Mouse (Mus musculus): ENCODE measurements around the gene Ackr1. TPM values are rescaled to one million over a fixed set of nuclear protein-coding genes. Genes with fewer than 3 reads are reported as not detected.

Ackr1 gene
- polyA plus RNA-seq, 1 experiment from 2014 or later = 0.60 TPM

DNA sequence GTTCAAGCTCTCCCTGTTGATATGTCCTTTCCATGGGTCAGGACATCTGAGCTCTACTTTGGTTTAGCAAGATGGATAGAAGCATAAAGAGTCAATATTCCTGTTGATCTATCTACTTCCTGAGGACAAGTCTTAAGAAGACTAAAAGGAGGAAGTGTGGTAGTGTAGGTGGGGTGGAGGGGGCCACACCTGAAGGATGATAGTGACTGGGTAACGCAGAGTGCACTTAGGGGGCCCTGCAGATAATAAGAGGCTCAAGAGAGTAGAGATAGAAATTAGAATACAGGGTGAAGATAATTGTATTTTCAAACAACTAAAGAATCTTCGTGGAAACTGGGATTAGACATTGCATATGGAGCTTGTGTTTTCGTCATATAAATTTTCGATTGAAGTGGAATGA, 11.6 kb upstream of the Ackr1 start:
- no peak for ATAC-seq (replicated peaks; ENCODE audit: insufficient number of reproducible peaks, insufficient read depth, low FRiP score, low read depth)
- WGBS = 81% methylated on average over 4 of the region's 4 CpGs

DNA sequence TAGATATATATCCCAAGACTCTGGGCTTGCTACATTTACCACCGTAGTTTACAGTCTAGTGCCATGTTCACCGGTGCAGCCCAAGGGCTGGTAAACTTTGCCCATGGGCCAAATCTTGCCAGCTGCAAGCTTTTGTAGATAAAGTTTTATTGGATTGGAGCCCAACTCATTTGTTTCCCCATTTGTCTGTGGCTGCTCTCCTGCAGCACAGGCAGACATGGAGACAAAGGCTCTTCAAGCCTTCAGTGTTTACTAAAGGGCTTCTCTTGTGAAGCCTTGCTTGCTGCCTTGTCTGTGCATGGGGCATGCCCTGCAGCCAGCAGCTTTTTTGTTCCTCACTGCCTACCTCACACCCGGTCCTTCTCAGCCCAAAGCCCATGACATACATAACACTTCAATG, 10.4 kb upstream of the Ackr1 start:
- no peak overlapping the region for H3K27ac ChIP-seq
- H3K4me3 ChIP-seq = no peak overlapping the region
- H3K9me3 ChIP-seq (replicated peaks) = no peaks in the 10 kb centered on the region
- H3K4me2 ChIP-seq = no peak overlapping the region
- WGBS = 54% methylated on average over 3 of the region's 3 CpGs
- peaks cover 4% of the 10 kb centered on the region for H3K4me1 ChIP-seq (replicated peaks)
- H3K9ac ChIP-seq = no peak overlapping the region
- ATAC-seq (replicated peaks; ENCODE audit: insufficient number of reproducible peaks, insufficient read depth, low FRiP score, low read depth) = no peak
- H3K36me3 ChIP-seq = no peaks in the 10 kb centered on the region
- no peaks in the 10 kb centered on the region for H3K27me3 ChIP-seq

More for the DNA sequence above, 11.6 kb upstream of the Ackr1 start:
- Histone ChIP-seq H3K4me1 (replicated peaks) (peaks cover 8% of the 10 kb centered on the region), H3K36me3 (no peaks in the 10 kb centered on the region), H3K4me3 (no peak overlapping the region), H3K4me2 (no peak overlapping the region), H3K9me3 (replicated peaks) (no peaks in the 10 kb centered on the region), H3K9ac (no peak overlapping the region), H3K27ac (no peak overlapping the region), H3K27me3 (no peaks in the 10 kb centered on the region)

DNA sequence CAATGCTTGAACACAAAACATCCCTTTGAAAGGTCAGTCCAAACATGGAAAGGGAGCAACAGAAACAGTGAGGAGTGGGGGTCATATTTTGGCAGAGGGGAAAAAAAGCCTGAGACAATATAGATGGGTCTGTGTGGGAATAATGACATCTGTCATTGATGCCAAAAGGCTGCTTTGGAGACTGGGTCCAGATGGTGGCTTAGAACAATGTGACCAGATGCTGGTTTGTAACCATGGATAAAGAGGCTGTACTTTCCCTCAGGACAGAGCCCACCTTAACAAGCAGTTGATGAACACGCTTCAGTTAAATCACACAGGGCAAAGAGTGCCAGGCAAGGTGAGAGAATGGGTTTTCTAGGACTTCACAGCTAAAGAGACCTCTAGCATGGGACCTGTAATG, 8.9 kb upstream of the Ackr1 start:
- ATAC-seq (replicated peaks; ENCODE audit: insufficient number of reproducible peaks, insufficient read depth, low FRiP score, low read depth) = no peak
- no peaks in the 10 kb centered on the region for H3K36me3 ChIP-seq
- no peaks in the 10 kb centered on the region for H3K4me1 ChIP-seq (replicated peaks)
- H3K9ac ChIP-seq = no peak overlapping the region
- no peak overlapping the region for H3K4me3 ChIP-seq
- 81% methylated on average over 1 of the region's 1 CpGs for WGBS
- H3K9me3 ChIP-seq (replicated peaks) = no peaks in the 10 kb centered on the region
- H3K4me2 ChIP-seq = no peak overlapping the region
- H3K27me3 ChIP-seq = no peaks in the 10 kb centered on the region
- no peak overlapping the region for H3K27ac ChIP-seq

GRCm38 (mm10) chr1:173339543-173339942, 6.0 kb upstream of the Ackr1 start:
- WGBS = 5% methylated on average over 2 of the region's 2 CpGs
- Histone ChIP-seq H3K36me3 (no peaks in the 10 kb centered on the region), H3K27ac (no peak overlapping the region), H3K4me1 (replicated peaks) (no peaks in the 10 kb centered on the region), H3K4me2 (no peak overlapping the region), H3K27me3 (no peaks in the 10 kb centered on the region), H3K9ac (no peak overlapping the region), H3K9me3 (replicated peaks) (no peaks in the 10 kb centered on the region), H3K4me3 (no peak overlapping the region)
- ATAC-seq (replicated peaks; ENCODE audit: insufficient number of reproducible peaks, insufficient read depth, low FRiP score, low read depth) = no peak

DNA sequence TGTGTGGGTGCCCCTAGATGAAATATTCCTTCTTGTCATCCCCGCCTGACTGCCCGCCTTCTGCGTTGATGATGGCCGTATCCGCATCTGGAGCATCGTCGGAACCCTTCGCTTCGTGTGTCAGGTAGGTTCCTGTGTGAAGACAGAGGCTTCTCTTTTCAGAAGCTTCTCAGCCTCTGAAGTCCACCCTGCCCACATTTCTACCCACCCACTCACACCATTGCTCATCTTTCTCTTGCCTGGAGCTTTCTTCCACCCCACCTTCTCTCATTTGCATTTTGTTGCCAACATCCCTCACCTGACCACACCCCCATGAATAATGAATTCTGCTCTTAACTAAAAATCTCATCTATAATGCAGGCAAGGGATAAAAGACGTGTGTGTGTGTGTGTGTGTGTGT, 3.5 kb upstream of the Ackr1 start:
- Histone ChIP-seq H3K9me3 (replicated peaks) (no peaks in the 10 kb centered on the region), H3K36me3 (no peaks in the 10 kb centered on the region), H3K4me2 (no peak overlapping the region), H3K27ac (no peak overlapping the region), H3K4me3 (no peak overlapping the region), H3K9ac (no peak overlapping the region), H3K27me3 (no peaks in the 10 kb centered on the region), H3K4me1 (replicated peaks) (no peaks in the 10 kb centered on the region)
- no peak for ATAC-seq (replicated peaks; ENCODE audit: insufficient number of reproducible peaks, insufficient read depth, low FRiP score, low read depth)
- WGBS = 90% methylated on average over 10 of the region's 10 CpGs

DNA sequence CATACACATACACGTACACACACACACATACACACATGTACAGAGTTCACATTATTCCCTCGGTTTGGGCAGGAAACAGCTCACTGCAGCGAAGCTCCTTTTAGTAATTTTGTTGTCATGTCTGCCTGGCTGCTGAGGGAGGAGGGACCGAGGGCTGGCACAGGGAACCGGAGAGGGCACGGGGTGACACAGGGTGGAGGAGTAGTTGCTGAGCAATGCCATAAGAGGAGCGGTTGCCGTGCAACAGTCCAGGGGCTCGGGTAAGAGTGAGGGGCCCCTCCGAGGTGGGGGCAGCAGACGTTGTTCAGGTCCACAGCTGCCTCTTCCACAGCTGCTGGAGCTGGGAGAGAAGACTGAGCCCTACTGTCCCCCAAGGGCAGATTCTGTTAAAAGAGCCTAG, 2.4 kb upstream of the Ackr1 start:
- Histone ChIP-seq H3K27me3 (no peaks in the 10 kb centered on the region), H3K36me3 (no peaks in the 10 kb centered on the region), H3K9me3 (replicated peaks) (no peaks in the 10 kb centered on the region), H3K9ac (no peak overlapping the region), H3K4me2 (no peak overlapping the region), H3K4me3 (no peak overlapping the region), H3K4me1 (replicated peaks) (no peaks in the 10 kb centered on the region), H3K27ac (no peak overlapping the region)
- ATAC-seq (replicated peaks; ENCODE audit: insufficient number of reproducible peaks, insufficient read depth, low FRiP score, low read depth) = no peak
- 52% methylated on average over 11 of the region's 11 CpGs for WGBS

DNA sequence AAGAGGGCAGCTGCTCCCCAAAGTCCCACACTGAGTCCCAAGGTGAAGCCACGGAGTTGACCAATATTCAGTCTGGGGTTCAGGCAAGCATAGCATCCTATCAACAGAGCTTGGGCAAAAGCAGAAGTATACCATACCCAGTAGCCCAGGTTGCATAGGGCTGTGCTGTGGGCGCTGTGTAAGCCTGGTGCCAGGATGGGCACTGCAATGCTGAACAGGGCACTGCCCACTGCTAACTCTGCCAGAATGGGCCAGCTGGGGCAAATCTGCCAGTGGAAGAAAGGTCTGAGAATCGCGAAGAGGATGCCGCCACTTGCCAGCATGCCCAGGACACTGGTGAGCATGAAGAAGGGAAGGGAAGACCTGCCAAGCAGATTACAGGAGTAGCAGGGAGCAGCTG, 1.1 kb downstream of the Ackr1 start:
- 81% methylated on average over 5 of the region's 5 CpGs for WGBS
- Histone ChIP-seq H3K9me3 (replicated peaks) (no peaks in the 10 kb centered on the region), H3K4me1 (replicated peaks) (peaks cover 5% of the 10 kb centered on the region), H3K27me3 (no peaks in the 10 kb centered on the region), H3K9ac (no peak overlapping the region), H3K36me3 (no peaks in the 10 kb centered on the region), H3K27ac (no peak overlapping the region), H3K4me3 (no peak overlapping the region), H3K4me2 (no peak overlapping the region)
- ATAC-seq (replicated peaks; ENCODE audit: insufficient number of reproducible peaks, insufficient read depth, low FRiP score, low read depth) = no peak

DNA sequence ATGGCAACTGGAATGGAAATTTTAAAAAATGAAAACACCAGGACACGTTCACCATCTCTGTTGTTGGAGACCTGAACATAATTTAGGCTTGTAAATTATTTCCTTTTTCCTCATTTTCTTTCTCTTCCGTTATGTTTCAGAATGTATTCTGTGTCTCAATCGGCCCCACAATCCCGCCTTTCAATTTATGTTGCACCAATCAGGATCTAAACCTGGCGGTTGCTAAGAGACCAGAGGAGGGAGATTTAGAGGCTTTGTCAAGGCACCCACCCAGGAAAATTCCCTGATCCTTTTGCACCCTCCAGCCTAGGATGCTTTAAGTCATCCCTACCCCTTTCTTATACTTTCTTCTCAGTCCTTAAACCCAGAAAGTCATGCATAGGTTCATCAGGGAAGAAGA, 3.8 kb downstream of the Ackr1 start:
- no peak for ATAC-seq (replicated peaks; ENCODE audit: insufficient number of reproducible peaks, insufficient read depth, low FRiP score, low read depth)
- H3K4me3 ChIP-seq = no peak overlapping the region
- peaks cover 5% of the 10 kb centered on the region for H3K4me1 ChIP-seq (replicated peaks)
- H3K36me3 ChIP-seq = no peaks in the 10 kb centered on the region
- no peak overlapping the region for H3K9ac ChIP-seq
- H3K27me3 ChIP-seq = no peaks in the 10 kb centered on the region
- H3K4me2 ChIP-seq = no peak overlapping the region
- no peak overlapping the region for H3K27ac ChIP-seq
- H3K9me3 ChIP-seq (replicated peaks) = no peaks in the 10 kb centered on the region
- WGBS = 72% methylated on average over 5 of the region's 5 CpGs

DNA sequence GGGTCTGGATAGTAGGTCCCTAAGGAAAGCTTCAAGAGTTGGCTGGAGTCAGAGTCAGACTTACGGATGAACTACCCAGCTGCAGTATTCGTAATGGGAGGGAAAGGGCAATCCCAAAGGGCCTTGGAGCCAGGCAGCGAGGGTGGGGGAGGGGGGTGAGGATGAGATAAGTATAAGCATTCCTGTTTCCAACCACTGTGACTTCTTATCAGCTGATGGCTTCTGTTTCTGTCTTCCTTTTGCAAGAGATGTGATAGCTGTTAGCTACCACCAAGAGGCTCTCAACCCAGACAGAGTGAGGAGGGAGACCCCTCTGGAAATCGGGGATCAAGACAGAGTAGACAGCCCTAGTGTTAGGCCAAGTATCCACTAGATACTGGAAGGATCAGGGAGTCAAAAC, 4.4 kb downstream of the Ackr1 start:
- no peak overlapping the region for H3K4me3 ChIP-seq
- H3K9me3 ChIP-seq (replicated peaks) = no peaks in the 10 kb centered on the region
- H3K4me2 ChIP-seq = no peak overlapping the region
- H3K9ac ChIP-seq = no peak overlapping the region
- no peaks in the 10 kb centered on the region for H3K36me3 ChIP-seq
- H3K27ac ChIP-seq = no peak overlapping the region
- peaks cover 5% of the 10 kb centered on the region for H3K4me1 ChIP-seq (replicated peaks)
- ATAC-seq (replicated peaks; ENCODE audit: insufficient number of reproducible peaks, insufficient read depth, low FRiP score, low read depth) = peak; percentile 45; the same call in 1 of the 2 replicates
- H3K27me3 ChIP-seq = no peaks in the 10 kb centered on the region
- WGBS = 9% methylated on average over 4 of the region's 4 CpGs

DNA sequence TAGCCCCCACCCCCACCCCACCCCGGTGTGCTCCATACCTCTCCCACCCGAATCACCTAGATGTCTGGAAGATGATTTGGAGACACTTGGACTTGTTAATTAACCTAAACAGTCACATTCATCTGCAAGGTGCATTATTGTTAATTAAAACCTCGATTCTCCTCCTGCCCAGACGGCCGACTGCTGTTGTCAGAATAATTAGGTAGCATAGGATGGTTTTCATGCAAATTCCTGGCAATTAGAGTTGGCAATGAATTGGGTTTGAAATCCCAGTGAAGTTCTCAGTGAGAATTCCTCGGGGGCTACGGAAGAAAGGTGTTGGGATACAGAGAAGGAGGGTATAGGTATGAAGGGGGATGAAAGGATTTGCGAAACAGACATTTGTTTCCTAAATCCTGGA, 5.1 kb downstream of the Ackr1 start:
- H3K27ac ChIP-seq = no peak overlapping the region
- H3K36me3 ChIP-seq = no peaks in the 10 kb centered on the region
- no peaks in the 10 kb centered on the region for H3K9me3 ChIP-seq (replicated peaks)
- ATAC-seq (replicated peaks; ENCODE audit: insufficient number of reproducible peaks, insufficient read depth, low FRiP score, low read depth) = no peak
- H3K9ac ChIP-seq = no peak overlapping the region
- peaks cover 5% of the 10 kb centered on the region for H3K4me1 ChIP-seq (replicated peaks)
- 71% methylated on average over 8 of the region's 8 CpGs for WGBS
- no peak overlapping the region for H3K4me2 ChIP-seq
- H3K4me3 ChIP-seq = no peak overlapping the region
- no peaks in the 10 kb centered on the region for H3K27me3 ChIP-seq

DNA sequence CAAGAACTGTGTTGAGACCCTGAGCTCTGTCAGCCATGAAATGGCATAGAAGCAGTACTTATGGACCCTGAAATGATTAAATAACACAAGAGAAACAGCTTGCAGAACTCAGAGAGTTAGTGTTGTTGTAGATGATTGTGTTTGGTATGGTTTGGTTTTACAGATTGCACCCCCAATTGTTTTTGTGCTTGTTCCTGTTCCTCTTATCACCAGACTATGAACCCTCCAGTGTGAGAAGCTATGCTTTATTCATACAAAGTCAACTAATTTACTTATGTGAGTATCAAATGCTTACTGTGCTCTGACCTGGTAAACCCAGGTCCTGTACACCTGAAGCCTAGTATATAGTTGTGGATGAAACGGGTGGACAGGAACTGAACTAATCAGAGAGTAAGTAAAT, 7.0 kb downstream of the Ackr1 start:
- H3K9me3 ChIP-seq (replicated peaks) = no peaks in the 10 kb centered on the region
- ATAC-seq (replicated peaks; ENCODE audit: insufficient number of reproducible peaks, insufficient read depth, low FRiP score, low read depth) = no peak
- no peaks in the 10 kb centered on the region for H3K36me3 ChIP-seq
- H3K4me3 ChIP-seq = no peak overlapping the region
- H3K4me2 ChIP-seq = no peak overlapping the region
- 66% methylated on average over 1 of the region's 1 CpGs for WGBS
- H3K27ac ChIP-seq = no peak overlapping the region
- peaks cover 5% of the 10 kb centered on the region for H3K4me1 ChIP-seq (replicated peaks)
- no peak overlapping the region for H3K9ac ChIP-seq
- no peaks in the 10 kb centered on the region for H3K27me3 ChIP-seq

- no peaks in the 10 kb centered on the region for H3K36me3 ChIP-seq
- WGBS = 84% methylated on average over 1 of the region's 1 CpGs
- no peak overlapping the region for H3K4me2 ChIP-seq
- peaks cover 5% of the 10 kb centered on the region for H3K4me1 ChIP-seq (replicated peaks)
- no peaks in the 10 kb centered on the region for H3K9me3 ChIP-seq (replicated peaks)
- ATAC-seq (replicated peaks; ENCODE audit: insufficient number of reproducible peaks, insufficient read depth, low FRiP score, low read depth) = no peak
- H3K27me3 ChIP-seq = no peaks in the 10 kb centered on the region
- no peak overlapping the region for H3K4me3 ChIP-seq
- no peak overlapping the region for H3K9ac ChIP-seq
- no peak overlapping the region for H3K27ac ChIP-seq
Measured at GRCm38 (mm10) chr1:173325395-173325794, 8.2 kb downstream of the Ackr1 start.

- no peak overlapping the region for H3K4me3 ChIP-seq
- H3K27me3 ChIP-seq = no peaks in the 10 kb centered on the region
- no peak overlapping the region for H3K27ac ChIP-seq
- ATAC-seq (replicated peaks; ENCODE audit: insufficient number of reproducible peaks, insufficient read depth, low FRiP score, low read depth) = no peak
- no peak overlapping the region for H3K4me2 ChIP-seq
- H3K9ac ChIP-seq = no peak overlapping the region
- peaks cover 5% of the 10 kb centered on the region for H3K4me1 ChIP-seq (replicated peaks)
- H3K36me3 ChIP-seq = no peaks in the 10 kb centered on the region
- WGBS = 57% methylated on average over 4 of the region's 4 CpGs
- H3K9me3 ChIP-seq (replicated peaks) = no peaks in the 10 kb centered on the region
Measured at GRCm38 (mm10) chr1:173324961-173325360, 8.6 kb downstream of the Ackr1 start.
